Mouse (Mus musculus): ENCODE measurements at regions not wholly inside any gene's neighbourhood (a gene's known extent, or its start where the extent isn't known, plus 50 kb on each side); places are given as distances from the start of the nearest gene placed in this dataset.

DNA sequence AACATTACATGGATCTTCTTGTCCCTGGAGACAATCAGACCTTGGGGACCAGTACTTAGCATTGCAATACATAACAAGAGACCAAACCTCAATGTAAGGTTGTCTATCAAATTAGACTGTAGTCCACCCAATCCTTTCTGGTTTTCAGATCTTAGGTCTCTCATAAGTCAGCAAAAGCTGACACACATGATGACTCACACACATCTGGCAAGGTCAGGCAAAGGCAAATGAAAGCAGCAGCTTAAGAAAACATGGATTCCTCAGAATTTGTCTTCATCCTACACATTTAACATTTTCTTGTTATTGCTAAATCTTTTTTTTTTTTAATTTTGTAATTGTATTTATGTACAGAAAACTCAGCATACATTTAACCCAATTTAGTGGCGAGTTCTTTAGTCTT lies 52.0 kb downstream of the Gm11983 start:
- DNase-seq (ENCODE audit: low spot score): no peak

DNA sequence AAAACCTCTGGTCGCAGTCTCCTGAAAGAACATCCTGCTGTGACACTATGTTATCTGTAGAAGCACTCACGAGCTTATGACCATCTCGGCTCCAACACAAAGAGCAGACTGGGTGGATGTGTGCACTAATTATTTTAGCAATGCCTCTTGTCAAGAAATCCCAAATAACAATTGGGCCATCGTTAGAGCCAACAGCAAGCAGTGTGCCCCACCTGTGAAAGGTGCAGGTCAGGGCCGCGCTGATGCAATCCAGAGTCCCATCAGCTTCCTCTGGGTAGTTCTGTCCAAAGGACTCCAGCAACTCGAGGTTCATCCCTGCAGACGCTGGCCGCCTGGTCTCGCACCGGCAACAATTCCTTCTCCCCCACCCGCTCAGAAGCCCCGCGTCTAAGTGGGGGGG lies 54.6 kb downstream of the Gm11983 start:
- DNase-seq (ENCODE audit: low spot score): no peak

DNA sequence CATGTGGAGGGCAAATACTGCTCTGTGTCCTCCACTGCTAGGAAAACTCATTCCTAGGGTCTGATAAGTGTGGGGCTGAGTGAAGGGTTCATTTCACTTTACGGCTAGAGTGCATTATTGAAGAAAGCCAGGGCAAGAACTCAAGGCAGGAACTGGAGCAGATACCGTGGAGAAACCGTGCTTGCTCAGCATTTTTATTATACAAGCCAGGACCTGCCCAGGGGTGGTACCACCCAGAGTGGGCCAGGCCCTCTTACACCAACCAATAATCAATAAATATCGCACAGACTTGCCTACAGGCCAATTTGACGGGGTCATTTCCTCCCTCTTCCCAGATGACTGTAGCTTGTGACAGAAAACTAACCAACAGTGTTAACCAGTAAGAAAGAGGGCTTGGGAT lies 57.7 kb downstream of the Gm11983 start:
- DNase-seq (ENCODE audit: low spot score): no peak

DNA sequence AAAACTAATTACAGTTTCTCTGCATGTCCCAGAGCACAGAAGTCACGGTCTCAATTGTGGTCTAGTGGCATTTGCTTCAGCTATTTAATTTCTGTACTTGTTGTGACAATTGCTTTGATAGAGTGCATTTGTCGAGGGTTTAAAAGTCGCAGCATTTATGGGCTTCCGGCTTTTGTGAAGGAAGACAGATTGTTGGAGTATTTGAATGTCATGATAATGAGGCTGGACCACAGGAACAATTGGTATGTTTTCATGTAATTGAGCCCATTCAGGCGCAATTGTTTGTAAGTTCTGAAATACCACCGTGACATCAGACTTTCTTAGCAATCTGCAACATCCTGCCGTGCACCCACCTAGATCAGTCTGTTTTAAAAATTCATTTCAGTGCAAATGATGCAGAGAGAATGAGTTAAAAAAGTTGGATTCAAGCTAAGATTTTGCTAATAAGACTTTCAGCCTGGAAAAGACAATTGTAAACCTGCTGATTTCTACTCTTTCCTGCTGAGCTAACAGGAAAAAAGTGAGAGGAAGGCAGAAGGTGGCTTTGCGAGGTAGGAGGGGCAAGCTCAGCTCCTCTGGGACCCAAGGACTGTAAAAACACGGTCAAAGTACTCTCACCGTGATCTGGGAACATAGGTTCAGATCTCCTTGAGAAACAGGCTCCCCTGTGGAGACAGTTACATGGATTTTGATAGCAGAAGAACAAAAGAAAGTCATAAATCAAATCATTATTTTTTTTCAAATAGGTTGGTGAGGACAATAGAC lies 58.7 kb downstream of the Gm11983 start:
- no peak for DNase-seq (ENCODE audit: low spot score)

DNA sequence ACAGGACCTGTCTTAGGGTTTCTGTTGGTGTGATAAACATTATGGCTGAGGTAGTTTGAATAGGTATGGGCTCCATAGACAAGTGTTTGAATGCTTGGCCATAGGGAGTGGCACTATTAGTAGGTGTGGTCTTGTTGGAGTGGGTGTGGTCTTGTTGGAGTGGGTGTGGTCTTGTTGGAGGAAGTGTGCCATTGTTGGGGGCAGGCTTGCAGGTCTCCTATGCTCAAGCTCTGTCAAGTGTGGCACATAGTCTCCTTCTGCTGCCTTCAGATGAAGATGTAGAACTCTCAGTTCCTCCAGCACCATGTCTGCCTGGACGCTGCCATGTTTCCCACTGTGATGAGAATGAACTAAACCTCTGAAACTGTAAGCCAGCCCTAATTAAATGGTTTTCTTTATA lies 59.9 kb downstream of the Gm11983 start:
- DNase-seq (ENCODE audit: low spot score): no peak

DNA sequence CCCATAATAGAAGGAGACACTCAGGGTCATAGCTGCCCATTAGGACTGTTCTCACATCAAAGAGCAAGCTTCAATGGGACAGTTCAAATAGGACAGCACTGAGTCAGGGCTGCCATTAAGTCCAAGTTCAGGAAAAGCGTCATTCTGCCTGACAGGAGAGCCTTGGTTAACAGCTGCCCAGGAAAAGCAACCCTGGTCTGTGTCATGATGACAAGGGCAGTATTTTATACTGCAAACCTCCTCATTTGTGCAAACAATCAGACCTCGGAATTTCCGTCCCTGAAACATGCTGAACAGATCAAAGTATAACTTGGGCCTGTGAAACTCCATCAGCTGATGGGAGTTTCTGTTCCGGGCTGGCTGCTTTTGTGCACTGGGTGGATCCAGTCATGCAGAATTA lies 62.8 kb downstream of the Gm11983 start:
- DNase-seq (ENCODE audit: low spot score): no peak

DNA sequence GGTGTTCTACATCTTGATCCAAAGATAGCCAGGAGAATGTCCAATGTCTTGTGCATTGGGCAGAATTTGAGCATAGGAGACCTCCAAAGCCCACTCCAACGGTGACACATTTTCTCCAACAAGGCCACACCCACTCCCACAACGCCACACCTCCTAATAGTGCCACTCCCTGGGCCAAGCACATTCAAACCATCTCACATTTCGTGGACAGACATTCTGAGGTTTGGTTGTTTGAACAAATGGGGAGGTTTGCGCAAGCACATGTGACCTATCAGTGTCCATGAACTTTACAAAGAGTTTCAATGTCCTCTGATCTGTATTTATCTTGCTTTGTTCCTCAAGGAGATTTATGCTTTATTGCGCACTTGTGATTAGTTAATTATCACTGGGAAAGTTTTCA lies 63.5 kb downstream of the Gm11983 start:
- DNase-seq (ENCODE audit: low spot score): no peak

DNA sequence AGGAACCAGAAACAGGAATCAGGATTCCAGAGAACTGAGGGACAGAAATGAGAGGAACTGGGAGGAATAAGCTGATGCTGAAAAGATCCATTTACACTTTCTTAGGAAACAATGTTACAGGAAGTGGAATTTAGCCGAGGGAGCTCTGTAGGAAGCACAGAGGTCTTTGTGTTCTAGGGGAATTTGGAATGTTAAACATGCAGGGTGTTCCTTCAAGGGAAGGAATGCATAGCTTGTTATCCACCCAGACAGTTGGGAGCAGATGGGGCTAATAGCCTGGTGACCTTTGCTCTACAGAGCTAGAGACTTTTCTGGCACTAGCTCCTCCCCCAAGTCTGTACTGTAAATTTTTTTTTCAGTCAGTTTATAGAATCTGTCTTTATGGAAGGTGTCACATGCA lies 64.1 kb downstream of the Gm11983 start:
- DNase-seq (ENCODE audit: low spot score): no peak

DNA sequence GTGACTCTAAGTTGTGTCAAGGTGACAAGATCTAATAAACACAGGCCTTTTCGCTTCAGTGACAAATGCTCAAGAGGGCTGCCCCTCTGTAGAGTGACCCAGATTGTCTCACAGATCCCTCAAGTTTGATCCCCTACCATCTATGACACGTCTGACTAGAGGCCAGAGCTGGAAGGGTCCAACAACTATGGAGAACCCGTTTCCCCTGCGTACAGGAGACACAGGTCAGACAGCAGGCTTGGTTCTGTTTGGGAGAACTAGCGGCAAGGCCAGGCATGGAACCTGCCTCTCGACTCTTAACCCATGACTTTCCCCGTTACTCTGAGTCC lies 68.1 kb downstream of the Gm11983 start:
- DNase-seq (ENCODE audit: low spot score): no peak

DNA sequence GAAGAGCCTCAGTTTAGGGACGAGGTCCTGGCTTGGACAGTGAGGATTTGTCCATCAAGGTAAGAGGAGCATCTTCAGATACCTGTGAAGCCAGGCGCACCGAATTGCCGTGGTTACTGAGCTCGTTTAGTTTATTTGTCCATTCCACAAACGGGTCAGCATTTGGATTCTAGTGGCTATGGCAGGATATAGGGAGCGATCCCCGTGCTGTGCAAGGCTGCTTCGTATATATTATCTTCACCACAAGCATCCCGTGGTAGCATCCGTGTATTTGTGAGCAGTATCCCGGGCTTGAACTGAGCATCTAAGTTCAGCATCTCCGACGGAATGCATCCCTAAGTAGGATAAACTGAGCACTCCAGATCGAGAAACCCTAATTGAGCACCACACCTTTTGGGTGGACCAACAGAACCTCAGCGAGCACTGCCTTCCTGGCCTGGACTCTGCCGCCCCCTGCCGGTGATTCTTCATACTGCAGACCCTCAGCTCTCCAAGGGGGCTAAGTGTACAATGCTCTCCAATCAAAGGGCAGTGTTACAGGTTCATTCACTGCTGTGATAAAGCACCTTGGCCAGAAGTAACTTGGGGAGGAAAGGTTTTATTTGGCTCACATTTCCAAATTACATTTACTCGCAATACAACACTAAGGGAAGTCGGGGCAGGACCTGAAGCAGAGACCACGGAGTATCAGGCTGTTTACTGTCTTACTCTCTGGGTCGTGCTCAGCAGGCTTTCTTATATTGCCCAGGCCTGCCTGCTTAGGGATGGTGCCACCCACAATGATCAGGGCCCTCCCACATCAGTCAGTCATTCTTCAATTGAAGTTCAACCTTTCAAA lies 68.6 kb downstream of the Gm11983 start:
- peak; percentile 40 for DNase-seq (ENCODE audit: low spot score)

DNA sequence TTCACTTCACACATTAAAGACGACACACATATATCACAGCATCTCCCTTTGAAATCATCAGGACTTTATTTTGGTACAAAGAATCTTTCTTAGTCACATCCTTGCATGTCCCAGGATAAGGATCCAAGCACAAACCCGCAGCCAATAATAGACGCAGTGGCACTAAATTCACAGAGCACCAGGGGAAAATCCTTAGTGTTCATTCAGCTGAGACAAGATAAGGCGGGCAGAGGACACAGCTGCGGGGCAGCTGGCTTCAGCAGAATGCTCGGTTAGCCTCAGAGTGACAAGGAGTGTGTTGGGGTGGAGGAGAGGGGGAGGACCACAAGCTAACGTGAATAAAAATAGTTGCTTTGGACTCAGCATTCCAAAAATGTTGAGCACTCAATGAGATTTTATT lies 70.7 kb downstream of the Gm11983 start:
- no peak for DNase-seq (ENCODE audit: low spot score)

DNA sequence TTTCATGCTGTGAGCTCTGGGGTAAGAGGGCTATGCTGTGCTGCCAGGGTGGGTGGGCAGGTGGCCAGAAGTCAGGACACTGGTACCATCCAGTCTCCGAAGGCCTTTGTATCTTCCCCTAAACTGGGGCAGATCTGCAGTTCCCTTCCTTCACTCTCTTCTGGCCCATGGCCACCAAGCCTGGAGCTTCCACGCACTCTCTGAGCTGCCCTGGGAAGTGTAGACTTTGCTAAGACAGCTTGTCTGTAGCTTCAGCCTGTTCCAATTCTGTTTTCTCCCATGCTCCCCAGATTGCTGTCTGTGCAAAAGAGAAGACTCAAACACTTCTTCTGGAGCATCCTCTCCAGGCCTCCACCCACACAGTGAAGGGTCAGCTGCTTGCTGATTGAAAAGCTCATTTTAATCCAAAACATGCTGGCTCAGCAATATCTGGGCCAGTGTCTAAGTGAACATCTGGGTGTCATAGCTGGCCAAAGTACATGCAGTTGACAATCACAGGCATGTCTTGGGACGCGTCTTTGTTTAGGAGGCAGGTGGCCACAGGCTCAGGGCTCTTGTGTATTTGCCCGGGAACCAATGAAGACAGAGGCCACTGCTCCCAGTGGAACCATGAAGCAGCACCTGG lies 72.0 kb downstream of the Gm11983 start:
- DNase-seq (ENCODE audit: low spot score): no peak

DNA sequence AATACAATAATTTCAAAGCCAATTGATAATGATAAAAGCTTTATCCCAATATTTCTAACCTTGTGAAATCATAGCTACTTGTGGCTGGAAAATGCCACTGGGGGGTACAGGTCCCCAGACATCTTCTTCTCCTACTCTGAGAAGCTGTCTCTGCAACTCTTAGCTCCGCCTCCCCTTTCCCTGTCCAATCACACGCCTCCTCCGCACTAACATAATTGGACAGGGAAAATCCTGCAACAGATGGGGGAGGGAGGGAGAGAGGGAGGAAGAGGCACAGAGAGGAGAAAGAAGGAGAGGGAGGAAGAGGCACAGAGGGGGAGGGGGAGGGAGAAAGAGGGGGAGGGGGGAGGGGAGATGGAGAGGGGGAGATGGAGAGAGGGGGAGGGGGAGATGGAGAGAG lies 73.3 kb downstream of the Gm11983 start:
- no peak for DNase-seq (ENCODE audit: low spot score)

DNA sequence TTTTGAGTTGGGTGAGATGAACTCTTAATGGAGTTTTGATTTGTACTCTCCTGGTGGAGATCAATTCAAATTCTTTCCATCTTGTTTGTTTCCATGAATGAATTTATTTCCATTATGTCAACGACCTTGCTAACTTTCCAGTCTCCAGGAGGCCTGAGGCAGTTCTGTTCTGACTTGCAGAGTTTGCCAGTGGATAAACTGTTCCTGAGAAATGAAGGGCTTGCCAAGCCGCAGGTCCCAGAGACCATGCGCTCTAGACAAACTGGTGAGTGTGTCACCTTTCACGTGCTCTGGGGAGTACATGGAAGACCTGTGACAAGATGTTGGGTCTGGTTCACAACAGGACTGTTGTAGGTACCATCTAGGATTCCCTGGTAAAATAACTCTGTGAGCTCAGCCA lies 74.5 kb downstream of the Gm11983 start:
- no peak for DNase-seq (ENCODE audit: low spot score)

DNA sequence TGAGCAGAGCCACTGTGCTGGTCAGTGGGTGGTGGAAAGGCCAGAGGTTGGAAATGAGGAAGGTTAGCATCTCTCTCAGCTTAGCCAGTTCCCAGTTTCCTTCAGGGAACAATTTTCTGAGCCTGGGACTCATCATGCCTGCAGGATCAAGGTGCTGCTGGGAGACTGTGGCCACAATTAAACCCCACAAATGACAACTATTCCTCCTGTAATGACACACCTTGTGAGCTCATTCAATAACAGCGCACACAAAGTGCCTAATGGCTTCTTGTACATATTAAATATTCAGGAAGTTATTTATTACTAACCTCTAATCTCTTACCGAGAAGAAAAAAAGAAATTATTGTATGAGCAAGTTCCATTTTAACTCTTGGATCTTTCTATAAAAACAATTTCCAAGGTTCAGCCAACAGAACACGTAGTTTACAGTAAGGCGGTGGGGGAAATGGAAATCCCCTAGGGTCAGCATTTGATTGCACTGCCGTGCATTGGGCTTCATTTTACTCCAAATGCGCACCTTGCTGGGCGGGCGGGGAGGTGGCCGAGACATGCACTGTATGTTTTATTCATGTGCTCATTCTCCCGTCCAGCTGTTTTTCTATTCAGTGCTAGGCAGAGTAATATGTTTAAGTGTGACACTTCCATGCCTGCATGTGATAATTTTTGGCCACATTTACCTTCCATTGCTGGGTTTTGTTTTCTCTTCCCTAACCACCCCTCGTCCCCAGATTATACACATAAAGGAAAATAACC lies 75.4 kb downstream of the Gm11983 start:
- no peak for DNase-seq (ENCODE audit: low spot score)

DNA sequence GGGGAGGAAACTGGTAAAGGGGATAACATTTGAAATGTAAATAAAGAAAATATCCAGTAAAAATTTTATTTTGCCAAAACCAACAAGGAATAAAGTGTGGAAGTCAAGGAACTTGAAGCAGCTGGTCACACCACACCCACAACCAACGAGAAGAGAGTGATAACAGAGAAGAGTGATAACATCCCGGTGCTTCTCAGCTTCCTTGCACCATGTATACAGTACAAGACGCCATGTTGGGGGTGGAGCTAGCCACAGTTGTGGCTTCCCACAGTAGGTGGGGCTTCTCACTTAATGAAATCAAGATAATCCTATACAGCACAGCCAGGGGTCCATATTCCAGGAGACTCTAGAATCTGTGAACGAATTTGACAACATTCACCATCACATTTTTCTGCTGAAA lies 77.9 kb downstream of the Gm11983 start:
- DNase-seq (ENCODE audit: low spot score): no peak

DNA sequence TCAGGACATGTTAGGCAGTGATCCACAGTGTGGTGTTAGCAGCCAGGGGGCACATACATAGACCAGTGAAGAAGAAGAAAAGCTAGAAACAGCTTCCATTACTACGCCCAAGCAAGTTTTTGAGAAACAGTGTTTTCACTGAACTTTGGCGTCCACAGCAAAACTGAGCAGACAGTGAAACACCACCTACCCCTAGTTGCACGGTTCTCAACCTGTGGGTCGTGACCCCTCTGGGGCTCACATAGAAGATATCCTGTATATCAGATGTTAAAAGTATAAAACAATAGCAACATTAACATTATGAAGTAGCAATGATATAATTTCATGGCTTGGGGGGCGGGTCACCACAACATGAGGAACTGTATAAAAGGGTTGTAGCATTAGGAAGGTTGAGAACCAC lies 81.1 kb downstream of the Ramp3 start:
- DNase-seq (ENCODE audit: low spot score): no peak

DNA sequence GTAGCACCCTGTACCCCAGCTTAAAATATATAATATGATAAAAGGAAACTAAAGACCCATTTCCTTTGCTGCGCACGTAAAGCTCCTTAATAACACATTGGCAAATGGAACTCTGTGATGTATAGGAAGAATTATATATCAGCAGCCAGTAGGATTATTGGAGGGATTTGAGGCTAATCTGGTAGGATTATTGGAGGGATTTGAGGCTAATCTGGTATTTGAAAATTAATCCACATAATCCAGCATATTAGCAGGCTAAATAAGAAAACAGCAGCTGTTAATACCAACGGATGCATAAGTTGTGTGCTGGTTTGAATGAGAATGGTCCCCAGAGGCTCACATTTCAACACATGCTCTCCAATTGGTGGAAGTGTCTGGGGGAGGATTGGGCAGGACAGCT lies 80.3 kb downstream of the Ramp3 start:
- DNase-seq (ENCODE audit: low spot score): no peak

DNA sequence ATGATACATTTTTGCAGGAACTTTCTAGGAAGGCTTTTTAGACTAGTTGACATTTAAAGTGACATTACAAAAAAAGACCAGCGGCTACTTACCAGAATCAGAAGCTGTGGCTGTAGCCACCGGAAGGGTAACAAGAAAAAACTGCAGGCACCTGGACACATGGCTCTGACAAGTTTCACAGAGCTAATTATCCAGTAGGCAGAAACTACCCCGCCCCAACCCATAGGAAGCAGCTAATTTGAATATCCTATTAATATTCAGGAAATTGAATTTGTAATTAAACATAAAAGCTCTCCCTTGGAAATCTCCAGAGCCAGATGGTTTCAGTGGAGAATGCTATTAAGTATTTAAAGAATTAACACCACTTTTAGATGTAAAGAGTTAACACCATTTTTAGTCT lies 79.8 kb downstream of the Ramp3 start:
- DNase-seq (ENCODE audit: low spot score): no peak

DNA sequence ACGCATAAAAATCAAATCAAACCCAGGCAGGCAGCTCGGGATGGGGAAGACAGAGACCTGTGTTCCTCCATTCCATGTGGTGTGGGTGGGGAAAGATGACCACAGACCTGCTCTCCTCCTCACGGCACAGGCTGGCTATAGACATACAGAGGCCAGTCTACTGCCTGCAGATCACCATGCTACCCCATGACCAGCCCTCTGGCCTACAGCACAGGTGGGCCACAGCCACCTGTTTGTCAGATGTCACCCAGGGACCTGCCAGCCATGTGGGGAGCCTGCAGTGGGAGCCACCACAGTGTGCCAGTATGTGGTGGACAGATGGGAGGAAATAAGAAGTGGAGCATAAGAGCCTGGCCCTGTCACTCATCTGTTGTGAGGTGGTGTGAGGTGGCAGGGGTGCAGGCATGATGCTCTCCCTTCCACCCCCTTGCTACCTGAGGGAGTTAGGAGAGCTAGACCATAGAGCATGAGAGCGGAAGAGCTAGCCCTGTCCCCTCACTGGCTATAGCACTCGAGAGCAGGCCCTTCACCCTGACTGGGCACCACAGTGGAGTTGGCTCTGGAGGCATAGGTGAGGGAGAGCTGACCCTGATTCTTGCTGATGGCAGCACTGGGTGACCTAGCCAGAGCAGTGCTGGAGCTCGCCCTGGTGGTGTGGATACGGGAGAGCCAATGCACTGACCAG lies 76.6 kb downstream of the Ramp3 start:
- DNase-seq (ENCODE audit: low spot score): no peak

DNA sequence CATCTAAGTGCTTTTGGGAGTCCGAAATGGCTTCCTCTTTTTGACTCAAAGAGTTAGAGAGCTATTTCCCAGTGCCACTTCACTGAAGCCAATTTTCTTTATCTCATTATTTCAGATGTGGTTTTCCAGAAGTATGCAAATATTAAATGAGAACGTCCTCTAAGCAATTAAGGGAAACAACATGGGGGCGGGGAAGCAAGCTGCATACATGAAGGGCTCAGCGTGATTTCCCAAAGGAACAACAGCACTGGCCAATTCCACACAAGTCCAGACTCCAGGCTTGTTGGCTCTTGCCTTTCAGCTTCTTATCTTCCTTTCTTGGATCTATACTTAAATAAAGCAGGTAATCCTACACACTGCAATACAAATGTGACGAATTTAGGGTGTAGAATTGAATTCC lies 73.2 kb downstream of the Ramp3 start:
- no peak for DNase-seq (ENCODE audit: low spot score)

Measured in c-Kit-positive CD71-positive TER-119-positive erythroid progenitor cells, embryonic 14.5 days (primary cell).